Mouse (Mus musculus): ENCODE measurements around the gene Gm48552. TPM values are rescaled to one million over a fixed set of nuclear protein-coding genes. Genes with fewer than 3 reads are reported as not detected.

The Gm48552 gene
- polyA plus RNA-seq, 1 experiment from 2014 or later, result 0.82 TPM

DNA sequence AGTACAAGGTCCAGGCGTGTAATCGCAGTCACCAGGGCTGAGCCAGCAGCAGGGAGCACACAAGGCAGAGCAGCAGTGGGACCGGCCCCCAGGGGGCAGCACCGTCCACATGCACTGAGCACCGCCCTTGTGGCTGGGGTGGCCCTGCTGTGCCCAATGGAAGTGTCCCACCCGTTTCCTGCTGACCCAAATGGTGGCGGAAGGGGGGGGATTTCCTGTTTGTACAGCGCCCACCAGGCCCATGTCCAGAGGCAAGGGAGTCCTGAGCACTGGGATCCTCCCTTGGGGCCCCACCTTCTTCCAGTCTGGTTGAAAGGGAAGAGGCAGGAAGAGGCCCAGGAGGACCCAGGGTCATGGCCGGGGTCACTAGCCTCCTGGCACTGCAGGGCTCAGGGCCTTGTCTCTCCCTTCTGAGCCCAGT lies 20.1 kb downstream of the Gm48552 start:
- peak; percentile 82 for DNase-seq (ENCODE audit: low spot score)

DNA sequence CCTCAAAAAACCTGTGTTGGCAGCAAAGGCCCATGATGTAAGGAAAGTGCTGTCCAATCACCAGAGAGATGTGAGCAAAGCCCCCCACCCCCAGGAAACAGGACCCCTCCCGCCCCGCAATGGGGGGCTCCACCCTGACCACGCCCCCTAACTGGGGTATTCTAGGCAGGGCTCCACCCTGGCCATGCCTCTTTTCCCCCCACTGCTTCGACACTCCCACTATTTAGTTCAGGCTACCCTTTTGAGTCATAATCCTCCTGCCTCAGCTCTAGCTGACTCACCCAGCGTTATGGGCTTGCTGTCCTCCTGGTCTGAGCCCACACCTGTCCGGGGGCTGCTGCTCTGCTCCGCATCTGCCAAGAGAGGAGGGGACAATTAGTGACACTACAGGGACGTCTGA lies 20.5 kb downstream of the Gm48552 start:
- Histone ChIP-seq H3K4me1 (replicated peaks; ENCODE audit: insufficient read depth, low read length) (peaks cover 49% of the 10 kb centered on the region), H3K9ac (ENCODE audit: low read depth, low read length) (no peak overlapping the region), H3K4me3 (replicated peaks; ENCODE audit: low read depth, low read length) (no peak overlapping the region), H3K36me3 (ENCODE audit: insufficient read depth, low read length) (peaks cover 27% of the 10 kb centered on the region), H3K27ac (peak overlapping the region; percentile 69), H3K27me3 (ENCODE audit: insufficient read depth, low read length) (no peaks in the 10 kb centered on the region), H3K9me3 (replicated peaks; ENCODE audit: low read length) (no peaks in the 10 kb centered on the region), H3K4me2 (ENCODE audit: low read length) (peak overlapping the region; percentile 7; the same call in 1 of the 2 replicates)
- ATAC-seq (replicated peaks; ENCODE audit: low FRiP score, low read depth) (no peak), DNase-seq (ENCODE audit: low spot score) (no peak)
- WGBS, result 26% methylated on average over 8 of the region's 8 CpGs
- TF ChIP-seq CTCF (IDR thresholded peaks at IDR 0.05; ENCODE audit: low read depth), result no peak

More for the DNA sequence above, 20.1 kb downstream of the Gm48552 start:
- ATAC-seq (replicated peaks; ENCODE audit: low FRiP score, low read depth), result peak; percentile 59
- Histone ChIP-seq H3K4me2 (ENCODE audit: low read length) (no peak overlapping the region), H3K9ac (ENCODE audit: low read depth, low read length) (no peak overlapping the region), H3K36me3 (ENCODE audit: insufficient read depth, low read length) (peaks cover 27% of the 10 kb centered on the region), H3K4me3 (replicated peaks; ENCODE audit: low read depth, low read length) (no peak overlapping the region), H3K27me3 (ENCODE audit: insufficient read depth, low read length) (no peaks in the 10 kb centered on the region), H3K4me1 (replicated peaks; ENCODE audit: insufficient read depth, low read length) (peaks cover 45% of the 10 kb centered on the region), H3K9me3 (replicated peaks; ENCODE audit: low read length) (no peaks in the 10 kb centered on the region), H3K27ac (peak overlapping the region; percentile 69)
- 15% methylated on average over 9 of the region's 9 CpGs for WGBS
- TF ChIP-seq CTCF (IDR thresholded peaks at IDR 0.05; ENCODE audit: low read depth), result peak; percentile 88

DNA sequence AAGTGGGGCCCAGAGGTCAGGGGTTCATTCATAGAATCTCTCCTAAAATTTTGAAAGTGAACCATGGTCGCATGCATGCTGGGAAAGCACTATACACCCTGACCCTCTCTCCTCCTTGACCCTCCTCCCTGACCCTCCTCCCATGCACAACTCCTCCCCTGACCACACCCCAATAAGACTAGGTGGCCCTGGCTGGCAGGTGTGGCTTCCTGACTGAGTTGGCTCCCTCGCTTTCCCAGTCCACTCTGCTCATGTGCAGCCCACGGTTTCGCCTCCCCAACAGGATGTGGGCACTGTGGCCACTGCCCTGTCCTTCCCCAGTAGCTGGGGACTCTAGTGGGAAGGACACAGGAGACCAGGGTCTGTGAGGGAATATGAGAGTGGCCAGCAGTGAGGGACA lies 21.5 kb downstream of the Gm48552 start:
- DNase-seq (ENCODE audit: low spot score), result no peak
- Histone ChIP-seq H3K4me2 (ENCODE audit: low read length) (no peak overlapping the region), H3K9me3 (replicated peaks; ENCODE audit: low read length) (no peaks in the 10 kb centered on the region), H3K9ac (ENCODE audit: low read depth, low read length) (no peak overlapping the region), H3K27ac (peak overlapping the region; percentile 75), H3K4me3 (replicated peaks; ENCODE audit: low read depth, low read length) (no peak overlapping the region), H3K36me3 (ENCODE audit: insufficient read depth, low read length) (peaks cover 22% of the 10 kb centered on the region), H3K27me3 (ENCODE audit: insufficient read depth, low read length) (no peaks in the 10 kb centered on the region), H3K4me1 (replicated peaks; ENCODE audit: insufficient read depth, low read length) (peaks cover 59% of the 10 kb centered on the region)
- 51% methylated on average over 4 of the region's 4 CpGs for WGBS
- TF ChIP-seq CTCF (IDR thresholded peaks at IDR 0.05; ENCODE audit: low read depth), result no peak
- no peak for ATAC-seq (replicated peaks; ENCODE audit: low FRiP score, low read depth)

DNA sequence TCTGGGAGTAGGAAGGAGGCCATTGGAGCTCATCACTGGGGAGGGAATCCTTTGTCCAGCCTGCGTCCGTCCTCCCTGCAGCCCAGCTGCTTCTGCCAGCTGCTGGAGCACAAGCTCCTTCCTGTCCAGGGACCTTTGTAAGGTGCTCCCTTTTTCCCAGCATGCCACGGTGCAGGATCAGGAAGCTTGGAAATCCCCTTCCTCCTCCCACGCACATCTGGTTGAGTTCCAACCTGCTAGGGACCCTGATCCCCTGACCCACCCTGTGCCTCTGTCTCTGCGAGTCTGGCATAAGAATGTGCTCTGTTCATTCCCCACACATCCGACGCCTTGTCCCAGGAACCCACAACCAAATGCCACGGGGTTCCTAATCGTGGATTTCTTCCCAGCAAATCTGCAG lies 22.2 kb downstream of the Gm48552 start:
- no peak overlapping the region for H3K4me3 ChIP-seq (replicated peaks; ENCODE audit: low read depth, low read length)
- no peak for ATAC-seq (replicated peaks; ENCODE audit: low FRiP score, low read depth)
- H3K36me3 ChIP-seq (ENCODE audit: insufficient read depth, low read length), result peaks cover 16% of the 10 kb centered on the region
- H3K4me1 ChIP-seq (replicated peaks; ENCODE audit: insufficient read depth, low read length), result peaks cover 59% of the 10 kb centered on the region
- 49% methylated on average over 9 of the region's 9 CpGs for WGBS
- no peak overlapping the region for H3K4me2 ChIP-seq (ENCODE audit: low read length)
- DNase-seq (ENCODE audit: low spot score), result peak; percentile 56
- H3K9me3 ChIP-seq (replicated peaks; ENCODE audit: low read length), result no peaks in the 10 kb centered on the region
- no peak overlapping the region for H3K9ac ChIP-seq (ENCODE audit: low read depth, low read length)
- no peak for TF ChIP-seq CTCF (IDR thresholded peaks at IDR 0.05; ENCODE audit: low read depth)
- H3K27ac ChIP-seq, result peak overlapping the region; percentile 75
- no peaks in the 10 kb centered on the region for H3K27me3 ChIP-seq (ENCODE audit: insufficient read depth, low read length)

DNA sequence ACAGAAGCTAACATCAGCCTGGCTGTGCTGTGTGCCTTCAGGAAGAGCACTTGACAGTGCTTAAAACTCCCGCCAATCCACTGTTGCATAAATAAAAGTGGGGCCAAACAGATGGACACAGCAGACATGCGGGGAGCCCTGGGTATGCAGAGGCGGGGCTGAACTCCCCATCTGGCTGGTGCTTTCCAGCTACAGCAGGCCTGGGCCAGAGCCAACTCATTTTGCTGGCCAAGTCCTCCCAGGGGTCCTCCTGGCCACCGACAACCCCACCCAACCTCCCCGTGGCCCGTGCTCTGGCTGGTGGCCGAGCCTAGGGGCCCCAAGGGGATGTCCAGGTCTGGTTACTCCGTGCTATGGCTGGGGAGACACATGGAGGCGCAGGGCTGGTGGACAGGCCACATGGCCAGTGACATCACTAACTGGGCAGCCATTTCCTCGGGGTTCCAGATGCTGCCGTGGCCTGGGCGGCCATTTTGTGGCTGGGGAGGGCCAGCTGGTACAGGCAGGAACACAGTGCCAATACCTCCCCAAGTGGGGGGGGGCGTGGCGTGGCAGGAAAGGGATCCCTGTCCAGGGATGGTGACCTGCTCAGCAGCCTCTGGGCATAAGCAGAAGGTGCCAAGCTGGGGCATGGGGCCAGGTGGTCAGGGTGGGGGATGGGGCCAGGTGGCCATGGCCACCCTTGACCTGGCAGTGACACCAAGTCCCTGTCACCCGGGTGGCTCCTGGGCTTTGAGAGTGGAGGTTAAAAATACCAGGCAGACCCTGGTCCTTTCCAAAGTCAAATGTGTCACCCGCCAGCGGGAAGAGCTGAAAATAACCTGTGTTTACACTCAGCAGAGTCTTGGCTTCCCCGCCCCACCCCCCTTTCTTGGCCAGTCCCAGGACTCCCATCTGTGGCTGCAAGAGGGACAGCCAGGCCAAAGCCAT lies 22.9 kb downstream of the Gm48552 start:
- H3K27ac ChIP-seq, result peak overlapping the region; percentile 75
- H3K27me3 ChIP-seq (ENCODE audit: insufficient read depth, low read length), result no peaks in the 10 kb centered on the region
- no peaks in the 10 kb centered on the region for H3K9me3 ChIP-seq (replicated peaks; ENCODE audit: low read length)
- H3K4me2 ChIP-seq (ENCODE audit: low read length), result no peak overlapping the region
- peak; percentile 61 for DNase-seq (ENCODE audit: low spot score)
- peaks cover 9% of the 10 kb centered on the region for H3K36me3 ChIP-seq (ENCODE audit: insufficient read depth, low read length)
- 47% methylated on average over 18 of the region's 18 CpGs for WGBS
- H3K4me3 ChIP-seq (replicated peaks; ENCODE audit: low read depth, low read length), result no peak overlapping the region
- H3K9ac ChIP-seq (ENCODE audit: low read depth, low read length), result peak overlapping the region; percentile 18
- ATAC-seq (replicated peaks; ENCODE audit: low FRiP score, low read depth), result no peak; the same call in 1 of the 2 replicates
- peaks cover 62% of the 10 kb centered on the region for H3K4me1 ChIP-seq (replicated peaks; ENCODE audit: insufficient read depth, low read length)
- no peak for TF ChIP-seq CTCF (IDR thresholded peaks at IDR 0.05; ENCODE audit: low read depth)

DNA sequence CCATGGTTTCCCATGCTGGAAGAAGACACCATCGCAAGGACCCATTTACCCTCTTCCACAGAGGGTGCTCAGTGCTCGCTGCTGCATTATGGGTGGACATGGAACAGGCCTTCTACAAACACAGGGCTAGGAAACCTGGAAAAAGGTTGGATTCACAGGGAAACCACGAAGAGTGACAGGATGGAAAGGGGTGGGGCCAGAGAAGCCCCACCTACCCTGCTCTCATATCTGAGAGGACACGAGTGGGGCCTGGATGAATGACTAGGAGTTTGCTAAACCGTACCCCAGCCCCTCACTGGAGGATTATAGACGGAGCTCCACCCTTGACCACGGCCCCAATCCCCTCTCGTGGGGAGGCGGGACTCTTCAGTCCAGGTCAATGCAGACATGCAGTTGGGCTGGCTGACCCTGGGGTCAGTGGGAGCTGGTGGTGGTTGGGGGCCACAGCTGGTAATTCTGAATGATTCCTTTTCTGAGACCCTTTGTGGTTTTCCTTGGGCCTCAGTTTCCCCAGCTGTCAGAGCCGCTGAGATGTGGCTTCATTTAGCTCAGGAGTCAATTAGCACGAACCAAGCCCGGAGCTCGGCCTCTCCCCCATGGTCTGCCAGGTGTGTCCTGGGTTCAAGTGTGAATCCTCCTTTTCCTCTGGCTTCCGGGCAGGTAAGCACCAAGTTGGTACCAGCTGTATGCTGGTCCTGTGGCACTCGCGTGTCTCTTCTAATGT lies 23.9 kb downstream of the Gm48552 start:
- no peaks in the 10 kb centered on the region for H3K27me3 ChIP-seq (ENCODE audit: insufficient read depth, low read length)
- no peaks in the 10 kb centered on the region for H3K9me3 ChIP-seq (replicated peaks; ENCODE audit: low read length)
- no peak for TF ChIP-seq CTCF (IDR thresholded peaks at IDR 0.05; ENCODE audit: low read depth)
- H3K4me2 ChIP-seq (ENCODE audit: low read length), result no peak overlapping the region
- ATAC-seq (replicated peaks; ENCODE audit: low FRiP score, low read depth) (no peak), DNase-seq (ENCODE audit: low spot score) (no peak)
- H3K4me3 ChIP-seq (replicated peaks; ENCODE audit: low read depth, low read length), result no peak overlapping the region
- peak overlapping the region; percentile 18 for H3K9ac ChIP-seq (ENCODE audit: low read depth, low read length)
- peaks cover 4% of the 10 kb centered on the region; the same call in 1 of the 2 replicates for H3K36me3 ChIP-seq (ENCODE audit: insufficient read depth, low read length)
- H3K27ac ChIP-seq, result peak overlapping the region; percentile 75
- peaks cover 71% of the 10 kb centered on the region for H3K4me1 ChIP-seq (replicated peaks; ENCODE audit: insufficient read depth, low read length)
- WGBS, result 80% methylated on average over 16 of the region's 16 CpGs

All from kidney, postnatal 0 days (tissue).